Comparison of ENCODE assay signal across 26 mouse cellular contexts in genomic region chr6:51977638-51978037, GRCm38 (mm10). TPM values are rescaled to one million over a fixed set of nuclear protein-coding genes. Genes with fewer than 3 reads are reported as not detected.
DNase-seq lines count a peak whose midpoint lies in the region; ATAC-seq and TF ChIP-seq lines count a peak whose summit lies in the region.
"Had no signal": no experiment of that assay in that cellular context is flagged by ENCODE, and none has a peak within 500 bp of the region (broad histone marks: within the 10 kb centered on the region; RNA-seq: fewer than 3 reads in every experiment).

No protein-coding gene starts in this region.

- peak; percentile 22 to 25 for DNase-seq in cerebellum, postnatal 25 days
- DNase-seq in hindbrain, postnatal 0 days (ENCODE audit: low spot score) = peak; percentile 81
- no peak for DNase-seq in hindbrain, embryonic 14.5 days (ENCODE audit: low spot score)
- DNase-seq in neural tube, embryonic 11.5 days (ENCODE audit: low spot score) = no peak
- no peak for DNase-seq in neural tube, embryonic 10.5 days (ENCODE audit: extremely low spot score, low spot score)
- DNase-seq in adrenal gland, adult 2 months = no peak
- DNase-seq: adrenal gland, postnatal 36 days; cerebellum, adult 9-10 months; gastrocnemius, postnatal 10 days; kidney, adult 11 months; kidney, postnatal 14 days; layer of hippocampus, adult 9-11 months; lung, postnatal 10 days; thymus, adult 2 months; thymus, postnatal 36 days had no signal

- H3K9me3 ChIP-seq in hindbrain, postnatal 0 days (ENCODE audit: low read length) = no peaks in the 10 kb centered on the region
- H3K9me3 ChIP-seq in hindbrain, embryonic 14.5 days (ENCODE audit: control insufficient read depth, low read length) = no peaks in the 10 kb centered on the region
- H3K9me3 ChIP-seq in neural tube, embryonic 11.5 days (ENCODE audit: control insufficient read depth, low read length) = no peaks in the 10 kb centered on the region
- H3K9me3 ChIP-seq: embryonic facial prominence, embryonic 10.5 days; embryonic facial prominence, embryonic 15.5 days; heart, embryonic 15.5 days; hindbrain, embryonic 12.5 days; limb, embryonic 12.5 days; liver, embryonic 15.5 days; midbrain, embryonic 13.5 days; neural tube, embryonic 12.5 days had no signal

- no peak overlapping the region for H3K4me3 ChIP-seq in hindbrain, postnatal 0 days (ENCODE audit: low read length)
- H3K4me3 ChIP-seq in hindbrain, embryonic 14.5 days (replicated peaks; ENCODE audit: low read length) = no peak overlapping the region
- no peak overlapping the region for H3K4me3 ChIP-seq in neural tube, embryonic 11.5 days (ENCODE audit: low read depth, low read length)
- H3K4me3 ChIP-seq: embryonic facial prominence, embryonic 10.5 days; embryonic facial prominence, embryonic 15.5 days; heart, embryonic 15.5 days; hindbrain, embryonic 12.5 days; limb, embryonic 12.5 days; liver, embryonic 15.5 days; midbrain, embryonic 13.5 days; neural tube, embryonic 12.5 days had no signal

- H3K4me1 ChIP-seq in hindbrain, postnatal 0 days (ENCODE audit: insufficient read depth, low read length) = no peaks in the 10 kb centered on the region
- H3K4me1 ChIP-seq in hindbrain, embryonic 14.5 days (replicated peaks; ENCODE audit: control insufficient read depth, insufficient read depth, low read length) = no peaks in the 10 kb centered on the region; the same call in 1 of the 2 replicates
- peaks cover 15% of the 10 kb centered on the region; the same call in 1 of the 2 replicates for H3K4me1 ChIP-seq in neural tube, embryonic 11.5 days (ENCODE audit: control insufficient read depth, insufficient read depth, low read length)
- H3K4me1 ChIP-seq: embryonic facial prominence, embryonic 10.5 days; embryonic facial prominence, embryonic 15.5 days; heart, embryonic 15.5 days; hindbrain, embryonic 12.5 days; limb, embryonic 12.5 days; liver, embryonic 15.5 days; midbrain, embryonic 13.5 days had no signal

- no peak for TF ChIP-seq CTCF in hindbrain, postnatal 0 days (IDR thresholded peaks at IDR 0.05; ENCODE audit: low read depth)

- H3K9ac ChIP-seq in hindbrain, postnatal 0 days (replicated peaks; ENCODE audit: low read length) = no peak overlapping the region
- no peak overlapping the region for H3K9ac ChIP-seq in hindbrain, embryonic 14.5 days
- H3K9ac ChIP-seq in neural tube, embryonic 11.5 days (ENCODE audit: low read length) = no peak overlapping the region
- H3K9ac ChIP-seq: embryonic facial prominence, embryonic 15.5 days; heart, embryonic 15.5 days; hindbrain, embryonic 12.5 days; limb, embryonic 12.5 days; liver, embryonic 15.5 days; midbrain, embryonic 13.5 days; neural tube, embryonic 12.5 days had no signal

- no peaks in the 10 kb centered on the region for H3K27me3 ChIP-seq in hindbrain, postnatal 0 days (ENCODE audit: insufficient read depth, low read length)
- H3K27me3 ChIP-seq in hindbrain, embryonic 14.5 days (ENCODE audit: control insufficient read depth, insufficient read depth, low read length) = no peaks in the 10 kb centered on the region
- H3K27me3 ChIP-seq in neural tube, embryonic 11.5 days (ENCODE audit: control insufficient read depth, insufficient read depth, low read length) = no peaks in the 10 kb centered on the region
- H3K27me3 ChIP-seq: embryonic facial prominence, embryonic 15.5 days; heart, embryonic 15.5 days; hindbrain, embryonic 12.5 days; limb, embryonic 12.5 days; liver, embryonic 15.5 days; midbrain, embryonic 13.5 days; neural tube, embryonic 12.5 days had no signal

- no peaks in the 10 kb centered on the region for H3K36me3 ChIP-seq in hindbrain, postnatal 0 days (ENCODE audit: insufficient read depth, low read length)
- H3K36me3 ChIP-seq in hindbrain, embryonic 14.5 days (replicated peaks; ENCODE audit: control insufficient read depth, insufficient read depth) = no peaks in the 10 kb centered on the region
- H3K36me3 ChIP-seq in neural tube, embryonic 11.5 days (ENCODE audit: control insufficient read depth, insufficient read depth, low read length) = no peaks in the 10 kb centered on the region
- H3K36me3 ChIP-seq: embryonic facial prominence, embryonic 10.5 days; embryonic facial prominence, embryonic 15.5 days; heart, embryonic 15.5 days; hindbrain, embryonic 12.5 days; limb, embryonic 12.5 days; liver, embryonic 15.5 days; midbrain, embryonic 13.5 days; neural tube, embryonic 12.5 days had no signal

- no peak overlapping the region for H3K27ac ChIP-seq in hindbrain, postnatal 0 days
- H3K27ac ChIP-seq in hindbrain, embryonic 14.5 days = no peak overlapping the region
- peak overlapping the region; percentile 17; the same call in 1 of the 2 replicates for H3K27ac ChIP-seq in neural tube, embryonic 11.5 days (ENCODE audit: low read depth, low read length)
- H3K27ac ChIP-seq: embryonic facial prominence, embryonic 10.5 days; embryonic facial prominence, embryonic 15.5 days; heart, embryonic 15.5 days; hindbrain, embryonic 12.5 days; limb, embryonic 12.5 days; liver, embryonic 15.5 days; macrophage; midbrain, embryonic 13.5 days; neural tube, embryonic 12.5 days had no signal

- WGBS in hindbrain, postnatal 0 days = 46% methylated on average over 3 of the region's 3 CpGs
- 41% methylated on average over 3 of the region's 3 CpGs for WGBS in hindbrain, embryonic 14.5 days
- WGBS in neural tube, embryonic 11.5 days = 47% methylated on average over 3 of the region's 3 CpGs

- ATAC-seq in cerebellum, adult (ENCODE audit: insufficient number of reproducible peaks, low FRiP score, low TSS enrichment) = no peak
- ATAC-seq in hindbrain, postnatal 0 days = peak; percentile 62; the same call in 1 of the 2 replicates
- no peak for ATAC-seq in hindbrain, embryonic 14.5 days (ENCODE audit: low FRiP score)
- no peak for ATAC-seq in neural tube, embryonic 11.5 days (ENCODE audit: insufficient read depth, low FRiP score, low TSS enrichment)
- ATAC-seq: inflammation-experienced regulatory T-cells, adult 6 months; midbrain, embryonic 13.5 days had no signal

- no peak overlapping the region for H3K4me2 ChIP-seq in hindbrain, postnatal 0 days (ENCODE audit: low read depth, low read length)
- no peak overlapping the region for H3K4me2 ChIP-seq in hindbrain, embryonic 14.5 days (replicated peaks)
- H3K4me2 ChIP-seq in neural tube, embryonic 11.5 days (ENCODE audit: low read depth) = no peak overlapping the region
- H3K4me2 ChIP-seq: embryonic facial prominence, embryonic 15.5 days; heart, embryonic 15.5 days; hindbrain, embryonic 12.5 days; limb, embryonic 12.5 days; liver, embryonic 15.5 days; midbrain, embryonic 13.5 days; neural tube, embryonic 12.5 days had no signal

RNA-seq across cellular contexts. Expression of gene Skap2, which starts 34.7 kb away (rescaled TPM):
- total RNA-seq in hindbrain, postnatal 0 days (2014; rRNA removed) = 9.8 and 11.1 TPM in 2 replicates
- polyA plus RNA-seq in hindbrain, postnatal 0 days (2015; fragmentation: Nextera tagmentation; extraction: Ambion mirVana) = 28.1 TPM in 2 replicates
- polyA plus RNA-seq in hindbrain, embryonic 14.5 days (2014; fragmentation: Nextera tagmentation; extraction: Ambion mirVana) = 33.1 and 38.6 TPM in 2 replicates
- polyA plus RNA-seq in neural tube, embryonic 11.5 days (2014; fragmentation: Nextera tagmentation; extraction: Ambion mirVana) = 70.1 and 71.8 TPM in 2 replicates
- 10 to 100 TPM; 45.6 to 57.5 TPM for total RNA-seq in adrenal gland, adult 2 months (2021)
- 2.9 and 3.5 TPM in 2 replicates for polyA plus RNA-seq in adrenal gland, adult 2 months (2012; rRNA removed)

Comparison
In these comparisons a context has a peak if more than half of its experiments do, and no peak if none do; other contexts are left out.
1. DNase-seq: peak in cerebellum, postnatal 25 days (2 of 2) and hindbrain, postnatal 0 days (single experiment); none in hindbrain, embryonic 14.5 days (single experiment), neural tube, embryonic 11.5 days (single experiment), neural tube, embryonic 10.5 days (single experiment) and adrenal gland, adult 2 months (single experiment).